Mouse (Mus musculus) heart, adult 11 months (tissue): ENCODE data around the gene Efhc2.
A peak's percentile ranks its signal among the peaks of the same experiment; 100 is the strongest.

Source experiments
- DNase-seq: peaks from one replicate; pipeline ENCODE4 v3.0.0; 2022

The Efhc2 gene

DNA sequence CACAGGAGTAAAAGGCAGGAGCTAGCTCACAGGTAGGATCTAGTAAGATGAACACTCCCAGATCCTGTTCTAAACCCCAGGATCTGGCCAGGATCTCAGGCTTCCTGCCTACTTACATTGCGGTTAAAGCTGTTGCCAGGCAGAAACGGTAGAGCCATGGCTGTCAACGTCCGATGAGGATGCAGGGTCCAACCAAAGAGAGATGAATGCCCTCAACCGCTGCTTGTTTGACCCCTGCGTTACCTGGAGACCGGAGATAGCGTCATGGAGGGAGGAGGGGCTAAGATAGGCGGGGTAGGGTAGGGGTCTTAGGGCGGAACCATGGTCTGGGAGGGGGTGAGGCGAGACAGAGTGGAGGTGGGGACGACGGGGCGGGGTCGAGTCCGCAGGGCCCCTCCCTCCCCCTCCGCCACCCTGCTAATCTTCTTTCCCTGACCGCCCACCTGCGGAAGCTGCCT lies at the start of gene Efhc2:
Efhc2 (minus strand) TSS at position 243 of the 458 bp plus-strand sequence.
- DNase-seq, result peak; percentile 90

DNA sequence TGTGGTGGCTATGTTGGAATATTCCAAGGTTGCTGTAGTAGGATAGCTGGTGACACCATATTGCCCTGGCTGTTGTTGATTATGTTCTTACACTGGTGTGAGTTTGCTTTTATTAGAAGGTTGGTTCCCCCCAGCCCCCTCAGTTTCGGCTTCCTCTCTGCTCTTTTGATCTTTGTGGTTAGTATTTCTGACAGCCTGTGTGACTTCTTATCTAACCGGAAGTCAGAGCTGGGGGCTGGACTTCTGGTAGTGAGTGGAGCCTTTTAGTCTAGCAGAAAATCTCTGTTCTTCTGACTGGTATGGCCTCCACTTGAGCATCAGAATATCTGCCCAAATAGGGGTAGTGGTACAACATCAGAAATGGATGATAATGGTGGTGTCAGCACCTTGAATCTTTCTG lies 45.9 kb upstream of the Efhc2 start:
- DNase-seq, result no peak

DNA sequence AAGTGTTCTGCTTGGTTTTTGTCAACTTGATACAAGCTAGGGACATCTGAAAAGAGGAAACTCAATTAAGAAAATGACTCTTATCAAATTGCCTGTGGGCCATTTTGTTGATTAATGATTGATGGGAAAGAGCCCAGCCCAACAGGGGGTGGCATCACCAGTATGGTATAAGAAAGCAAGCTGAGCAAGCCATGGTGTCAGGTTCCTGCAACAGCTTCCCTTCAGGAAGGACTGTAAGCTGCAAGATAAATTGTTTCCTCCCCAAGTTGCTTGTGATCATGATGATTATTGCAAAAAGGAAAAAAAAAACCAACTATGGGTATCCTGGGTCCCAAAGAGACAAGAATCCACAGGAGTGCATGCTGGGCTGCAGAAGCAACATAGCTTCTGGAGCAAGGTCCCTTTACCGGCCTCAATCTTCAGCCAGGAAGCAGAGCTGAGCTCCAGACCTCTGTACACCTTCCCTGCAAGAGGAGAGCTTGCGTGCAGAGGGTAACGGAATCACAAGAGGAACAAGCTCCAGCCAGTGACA lies 18.8 kb downstream of the Efhc2 start:
- no peak for DNase-seq

DNA sequence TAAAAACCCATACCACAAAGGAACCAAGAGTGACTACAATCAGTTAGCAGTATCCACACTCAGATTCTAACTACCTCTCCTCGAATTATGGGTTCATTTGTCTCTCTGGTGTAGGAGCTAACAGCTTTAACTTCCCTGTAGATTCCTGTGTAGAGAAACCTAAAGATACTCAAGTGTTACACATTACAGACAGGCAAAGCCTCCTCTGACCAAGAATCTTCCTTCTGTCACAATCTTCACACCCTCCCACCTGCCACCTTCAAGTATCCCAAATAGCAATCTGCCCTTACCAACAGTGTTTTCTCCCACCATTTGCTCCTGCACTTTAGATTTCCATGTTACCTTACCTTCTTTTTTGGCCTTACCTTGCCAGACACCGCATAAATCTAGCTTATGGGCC lies 35.3 kb downstream of the Efhc2 start:
- DNase-seq, result no peak

DNA sequence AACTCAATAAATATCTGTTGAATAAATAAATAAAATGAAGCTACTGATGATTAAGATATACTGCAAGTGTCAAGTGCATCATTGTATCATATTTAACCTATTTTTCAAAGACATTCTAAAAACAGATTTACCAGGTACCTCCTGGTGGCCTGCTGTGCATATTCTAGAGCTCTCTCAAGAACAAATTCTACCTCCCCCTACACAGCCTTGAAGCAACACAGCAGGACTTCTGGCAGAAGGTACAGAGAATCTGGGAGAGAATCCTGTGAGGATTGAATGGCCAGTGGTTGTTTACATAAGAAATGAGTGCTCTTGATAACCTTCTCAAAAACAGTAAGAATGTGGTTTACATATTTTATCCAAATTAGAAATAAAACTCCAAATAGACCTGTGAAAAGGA lies 94.0 kb downstream of the Efhc2 start:
- DNase-seq, result no peak

DNA sequence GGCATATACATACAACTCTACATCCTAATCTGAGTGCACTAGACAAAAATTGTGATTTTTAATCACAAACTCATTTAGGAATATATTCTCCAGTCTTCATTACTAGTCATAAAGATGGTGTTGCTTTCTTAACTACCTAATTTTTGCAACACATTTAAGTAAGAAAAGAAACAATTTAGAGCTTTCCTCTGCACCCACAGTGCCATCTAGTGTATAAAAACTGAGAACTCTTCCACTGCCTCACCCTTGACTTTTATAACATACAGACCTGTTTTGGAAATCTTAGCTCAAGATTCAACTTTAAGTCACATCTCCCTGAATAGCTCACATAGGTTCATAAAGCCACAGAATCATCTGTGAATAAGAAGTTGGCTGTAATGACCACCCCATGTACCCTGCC lies 101.7 kb downstream of the Efhc2 start:
- DNase-seq, result no peak

DNA sequence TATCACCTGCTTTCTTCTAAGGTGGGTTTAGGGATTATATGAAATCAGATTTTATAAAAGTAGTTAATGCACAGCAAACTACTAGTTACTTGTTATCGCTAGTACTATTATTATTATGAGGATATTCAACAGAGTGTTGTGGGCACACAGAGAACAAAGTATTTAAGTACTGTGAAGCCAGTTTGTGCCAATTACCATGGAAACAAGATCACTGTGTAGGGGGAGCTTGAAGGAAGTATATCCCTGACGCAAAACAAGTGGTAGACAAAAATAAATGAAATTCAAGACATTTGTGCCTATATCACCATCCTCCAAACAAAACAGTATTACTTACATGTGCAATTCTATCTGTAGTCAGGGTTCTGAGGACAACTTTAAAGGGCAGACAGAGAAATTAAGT lies 105.7 kb downstream of the Efhc2 start:
- no peak for DNase-seq

DNA sequence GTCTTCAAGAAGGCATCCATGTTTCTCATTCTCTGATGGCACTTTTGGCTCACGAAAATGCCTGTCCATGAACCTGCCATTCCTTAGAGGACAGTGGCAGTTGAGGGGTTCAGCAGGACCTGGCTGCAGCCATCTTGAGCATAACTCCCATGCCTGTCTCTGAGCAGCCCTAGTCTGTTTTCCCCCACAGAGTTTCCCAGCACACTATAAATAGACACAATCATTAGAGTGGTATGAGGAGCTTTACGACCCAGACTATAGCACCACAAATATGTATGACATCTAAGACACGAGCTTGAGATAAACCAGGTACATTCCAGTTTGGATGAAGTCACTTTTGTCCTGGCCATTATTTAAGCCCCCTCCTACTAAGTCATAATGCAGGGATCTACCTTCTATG lies 143.4 kb downstream of the Efhc2 start:
- no peak for DNase-seq

DNA sequence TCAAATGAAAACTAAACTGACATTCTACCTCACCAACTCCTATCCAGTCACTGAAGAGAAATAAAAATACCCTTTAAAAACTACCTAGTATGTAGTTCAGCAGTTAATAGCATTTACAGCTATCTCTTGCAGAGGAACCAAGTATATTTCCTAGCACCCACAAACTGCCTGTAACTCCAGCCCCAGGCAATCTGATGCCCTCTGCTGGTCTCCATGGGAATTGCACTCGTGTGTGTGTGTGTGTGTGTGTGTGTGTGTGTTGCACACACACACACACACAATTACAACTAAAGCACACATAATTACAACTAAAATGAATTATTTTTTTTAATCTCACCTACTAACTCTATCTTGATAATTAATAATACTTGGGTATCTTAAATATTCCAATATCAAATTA lies 153.5 kb downstream of the Efhc2 start:
- no peak for DNase-seq
